Mouse (Mus musculus) midbrain, embryonic 13.5 days (tissue): Measurements from ENCODE around the gene Npdc1. TPM values are rescaled to one million over a fixed set of nuclear protein-coding genes. Genes with fewer than 3 reads are reported as not detected.

Experiments
- ATAC-seq: fragments of 200-750 bp; cut with Nextera tagmentation; 2 replicates; pipeline ENCODE4 v1.8.0; 2017; ENCODE audit warnings: mild to moderate bottlenecking, moderate TSS enrichment, moderate library complexity
- H3K27ac ChIP-seq: fragments of 300-500 bp; sonication (generic); 2 replicates; pipeline ENCODE4 v1.5.1; 2015; ENCODE audit warnings: inconsistent platforms, mild to moderate bottlenecking, moderate library complexity
- H3K27me3 ChIP-seq: fragments of 300-500 bp; sonication (generic); 2 replicates; pipeline ENCODE4 v1.6.1; 2015; ENCODE audit warnings: mild to moderate bottlenecking, inconsistent platforms
- H3K36me3 ChIP-seq: fragments of 300-500 bp; sonication (generic); 2 replicates; pipeline ENCODE4 v1.6.1; 2015; ENCODE audit warnings: mild to moderate bottlenecking, inconsistent platforms
- H3K4me1 ChIP-seq: fragments of 300-500 bp; sonication (generic); replicated peaks from 2 replicates; pipeline ENCODE4 v1.6.1; 2015; ENCODE audit warnings: inconsistent platforms
- H3K4me2 ChIP-seq: fragments of 300-500 bp; sonication (generic); replicated peaks from 2 replicates; pipeline ENCODE4 v1.6.1; 2015; ENCODE audit warnings: moderate library complexity, mild to moderate bottlenecking, inconsistent platforms
- H3K4me3 ChIP-seq: fragments of 300-500 bp; sonication (generic); replicated peaks from 2 replicates; pipeline ENCODE4 v1.5.1; 2015; ENCODE audit warnings: mild to moderate bottlenecking, inconsistent platforms
- H3K9ac ChIP-seq: fragments of 300-500 bp; sonication (generic); replicated peaks from 2 replicates; pipeline ENCODE4 v1.6.1; 2015; ENCODE audit warnings: mild to moderate bottlenecking, inconsistent platforms
- H3K9me3 ChIP-seq: fragments of 300-500 bp; sonication (generic); 2 replicates; pipeline ENCODE4 v1.6.1; 2016; ENCODE audit warnings: mild to moderate bottlenecking, inconsistent platforms
- WGBS: fragments of 180-500 bp; shearing (Covaris S2); methylation state at CpG from one replicate; pipeline ENCODE4 v1.1.7; 2015; 5-methylcytosine and 5-hydroxymethylcytosine counted together
- polyA plus RNA-seq: library from polyadenylated mRNA; unstranded; fragments of >200 nt; fragmentation: Nextera tagmentation; extraction: Ambion mirVana; gene quantifications from 2 replicates; pipeline ENCODE4 v1.2.1, GENCODE M21; 2015

Gene Npdc1
- polyA plus RNA-seq, 1 experiment from 2014 or later, result 389 TPM

- H3K4me1 ChIP-seq, result peaks cover 24% of the 10 kb centered on the region
- peaks cover 62% of the 10 kb centered on the region for H3K36me3 ChIP-seq
- no peak overlapping the region for H3K27ac ChIP-seq
- H3K4me2 ChIP-seq, result no peak overlapping the region
- no peak overlapping the region for H3K4me3 ChIP-seq
- WGBS, result 89% methylated on average over 8 of the region's 8 CpGs
- ATAC-seq, result no peak
- no peak overlapping the region for H3K9ac ChIP-seq
- H3K27me3 ChIP-seq, result no peaks in the 10 kb centered on the region
- H3K9me3 ChIP-seq, result no peaks in the 10 kb centered on the region
Measured at GRCm38 (mm10) chr2:25434292-25434691, 35.1 kb downstream of the Npdc1 start.

GRCm38 (mm10) chr2:25436286-25436820, 37.2 kb downstream of the Npdc1 start:
- peaks cover 81% of the 10 kb centered on the region for H3K36me3 ChIP-seq
- 94% methylated on average over 10 of the region's 10 CpGs for WGBS
- no peaks in the 10 kb centered on the region for H3K9me3 ChIP-seq
- no peak overlapping the region for H3K4me2 ChIP-seq
- H3K27me3 ChIP-seq, result no peaks in the 10 kb centered on the region
- no peak overlapping the region for H3K9ac ChIP-seq
- H3K4me3 ChIP-seq, result no peak overlapping the region
- no peak for ATAC-seq
- no peak overlapping the region for H3K27ac ChIP-seq
- H3K4me1 ChIP-seq, result peaks cover 3% of the 10 kb centered on the region

- Histone ChIP-seq H3K4me1 (no peaks in the 10 kb centered on the region), H3K4me3 (no peak overlapping the region), H3K27me3 (no peaks in the 10 kb centered on the region), H3K36me3 (peaks cover 99% of the 10 kb centered on the region), H3K27ac (no peak overlapping the region), H3K4me2 (no peak overlapping the region), H3K9me3 (no peaks in the 10 kb centered on the region), H3K9ac (no peak overlapping the region)
- ATAC-seq, result no peak
- WGBS, result 88% methylated on average over 20 of the region's 20 CpGs
Measured at GRCm38 (mm10) chr2:25441067-25441466, 41.9 kb downstream of the Npdc1 start.

- H3K9me3 ChIP-seq, result no peaks in the 10 kb centered on the region
- no peak overlapping the region for H3K9ac ChIP-seq
- ATAC-seq, result no peak
- WGBS, result 91% methylated on average over 14 of the region's 14 CpGs
- peaks cover 99% of the 10 kb centered on the region for H3K36me3 ChIP-seq
- H3K4me1 ChIP-seq, result no peaks in the 10 kb centered on the region
- H3K27ac ChIP-seq, result no peak overlapping the region
- no peak overlapping the region for H3K4me2 ChIP-seq
- H3K27me3 ChIP-seq, result no peaks in the 10 kb centered on the region
- H3K4me3 ChIP-seq, result no peak overlapping the region
Measured at GRCm38 (mm10) chr2:25442682-25443081, 43.5 kb downstream of the Npdc1 start.

GRCm38 (mm10) chr2:25450853-25451647, 51.9 kb downstream of the Npdc1 start:
- Histone ChIP-seq H3K27me3 (no peaks in the 10 kb centered on the region), H3K4me2 (no peak overlapping the region), H3K27ac (no peak overlapping the region), H3K36me3 (peaks cover 27% of the 10 kb centered on the region), H3K9me3 (no peaks in the 10 kb centered on the region), H3K9ac (no peak overlapping the region), H3K4me1 (no peaks in the 10 kb centered on the region), H3K4me3 (no peak overlapping the region)
- no peak for ATAC-seq
- 89% methylated on average over 8 of the region's 8 CpGs for WGBS

- Histone ChIP-seq H3K9me3 (no peaks in the 10 kb centered on the region), H3K4me1 (no peaks in the 10 kb centered on the region), H3K27me3 (no peaks in the 10 kb centered on the region), H3K4me2 (no peak overlapping the region), H3K4me3 (no peak overlapping the region), H3K9ac (no peak overlapping the region), H3K27ac (no peak overlapping the region), H3K36me3 (peaks cover 14% of the 10 kb centered on the region)
- no peak for ATAC-seq
- WGBS, result 50% methylated on average over 1 of the region's 1 CpGs
Measured at GRCm38 (mm10) chr2:25452951-25453350, 53.8 kb downstream of the Npdc1 start.

- Histone ChIP-seq H3K4me3 (no peak within 1 kb of the TSS), H3K4me1 (peaks cover 23% of the 10 kb centered on the region), H3K9ac (no peak within 1 kb of the TSS), H3K27me3 (no peaks in the 10 kb centered on the region), H3K4me2 (no peak within 1 kb of the TSS), H3K9me3 (no peaks in the 10 kb centered on the region), H3K27ac (no peak within 1 kb of the TSS), H3K36me3 (peaks cover 23% of the 10 kb centered on the region)
- 70% methylated on average over 14 of the region's 14 CpGs for WGBS
- ATAC-seq, result no peak
Measured at GRCm38 (mm10) chr2:25456205-25456953, 57.2 kb downstream of the Npdc1 start, which contains the start of gene Clic3. Clic3 (plus strand) TSS chr2:25456838.

GRCm38 (mm10) chr2:25457022-25457896, 58.1 kb downstream of the Npdc1 start:
- WGBS, result 83% methylated on average over 9 of the region's 9 CpGs
- no peak for ATAC-seq

GRCm38 (mm10) chr2:25458911-25459310, 59.8 kb downstream of the Npdc1 start:
- H3K4me1 ChIP-seq, result peaks cover 26% of the 10 kb centered on the region
- 0 out of 2 replicates have a peak overlapping the region, but pooled peaks have one; percentile 94 for H3K4me2 ChIP-seq
- 83% methylated on average over 5 of the region's 5 CpGs for WGBS
- ATAC-seq, result no peak
- no peaks in the 10 kb centered on the region for H3K27me3 ChIP-seq
- H3K27ac ChIP-seq, result no peak overlapping the region
- H3K36me3 ChIP-seq, result peaks cover 23% of the 10 kb centered on the region
- H3K9me3 ChIP-seq, result no peaks in the 10 kb centered on the region
- H3K9ac ChIP-seq, result no peak overlapping the region
- H3K4me3 ChIP-seq, result no peak overlapping the region

More at GRCm38 (mm10) chr2:25457022-25457896, 58.1 kb downstream of the Npdc1 start:
- Histone ChIP-seq H3K4me2 (no peak overlapping the region), H3K4me1 (peaks cover 26% of the 10 kb centered on the region), H3K4me3 (no peak overlapping the region), H3K27me3 (no peaks in the 10 kb centered on the region), H3K27ac (no peak overlapping the region), H3K9me3 (no peaks in the 10 kb centered on the region), H3K9ac (no peak overlapping the region), H3K36me3 (peaks cover 23% of the 10 kb centered on the region)
